22 mouse cellular contexts compared by ENCODE assay signal in the genomic region with DNA sequence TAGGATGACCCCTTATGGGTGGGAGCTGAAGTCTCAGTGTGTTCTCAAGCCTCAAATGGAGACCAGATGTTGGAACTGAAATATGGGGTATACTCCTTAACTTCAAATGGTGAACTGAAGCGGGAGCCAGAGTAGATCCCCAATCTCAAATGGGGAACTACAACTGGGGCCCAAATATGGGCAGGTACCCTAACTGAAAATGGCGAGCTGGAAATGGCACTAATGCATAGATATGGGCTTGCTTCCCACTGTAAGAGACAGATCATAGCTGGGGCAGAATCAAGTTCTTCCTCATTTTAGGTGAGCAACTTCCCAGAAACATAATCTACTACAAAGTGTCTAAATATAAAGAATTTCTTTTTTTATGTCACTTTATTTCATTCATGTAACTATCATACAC.
"Had no signal": no experiment of that assay in that cellular context is flagged by ENCODE, and none has a peak within 500 bp of the region (broad histone marks: within the 10 kb centered on the region; RNA-seq: fewer than 3 reads in every experiment).

No protein-coding gene starts in this region.

- H3K9me3 ChIP-seq: heart, embryonic 13.5 days; heart, embryonic 15.5 days; hindbrain, embryonic 12.5 days; kidney, embryonic 15.5 days; limb, embryonic 13.5 days; limb, embryonic 15.5 days; liver, embryonic 12.5 days had no signal

- H3K36me3 ChIP-seq: heart, embryonic 13.5 days; heart, embryonic 15.5 days; hindbrain, embryonic 12.5 days; kidney, embryonic 15.5 days; limb, embryonic 13.5 days; limb, embryonic 15.5 days; liver, embryonic 12.5 days had no signal

- H3K9ac ChIP-seq: heart, embryonic 13.5 days; heart, embryonic 15.5 days; hindbrain, embryonic 12.5 days; hindbrain, embryonic 14.5 days; kidney, embryonic 15.5 days; limb, embryonic 13.5 days; limb, embryonic 15.5 days; liver, embryonic 12.5 days; liver, embryonic 14.5 days had no signal

- H3K27ac ChIP-seq: heart, embryonic 13.5 days; heart, embryonic 15.5 days; hindbrain, embryonic 12.5 days; hindbrain, embryonic 14.5 days; hindbrain, postnatal 0 days; limb, embryonic 13.5 days; limb, embryonic 15.5 days; liver, embryonic 12.5 days; liver, embryonic 14.5 days had no signal

- H3K27me3 ChIP-seq: heart, embryonic 13.5 days; heart, embryonic 15.5 days; hindbrain, embryonic 12.5 days; kidney, embryonic 15.5 days; limb, embryonic 15.5 days; liver, embryonic 12.5 days had no signal

- H3K4me3 ChIP-seq: heart, embryonic 13.5 days; heart, embryonic 15.5 days; hindbrain, embryonic 12.5 days; kidney, embryonic 15.5 days; limb, embryonic 13.5 days; limb, embryonic 15.5 days; liver, embryonic 12.5 days had no signal

- H3K4me1 ChIP-seq: heart, embryonic 13.5 days; heart, embryonic 15.5 days; hindbrain, embryonic 12.5 days; limb, embryonic 13.5 days; limb, embryonic 15.5 days; liver, embryonic 12.5 days had no signal

- DNase-seq: gastrocnemius, postnatal 25 days; heart, adult 18-20 months; heart, postnatal 14 days; heart, postnatal 36 days; kidney, adult 11 months; kidney, adult 2 months; kidney, adult 9 months; kidney, postnatal 14 days; kidney, postnatal 36 days; layer of hippocampus, adult 9-11 months; layer of hippocampus, postnatal 36 days; left cerebral cortex, postnatal 4 days had no signal
